Mouse (Mus musculus): ENCODE data around the gene Usp25. TPM values are rescaled to one million over a fixed set of nuclear protein-coding genes. Genes with fewer than 3 reads are reported as not detected.

Gene Usp25
- polyA plus RNA-seq, 1 experiment from 2014 or later = 34.1 TPM

GRCm38 (mm10) chr16:77140651-77141050, 127.1 kb downstream of the Usp25 start:
- TF ChIP-seq CTCF (IDR thresholded peaks at IDR 0.05) = no peak
- CTCF ChIA-PET = no interaction called here
- POLR2A ChIA-PET = interaction anchor here (1.1 kb wide), 1 partner anchor 177 kb away, joined by 4 read pairs; no protein-coding TSS in a partner anchor
- DNase-seq (ENCODE audit: low read depth, low spot score) (no peak), ATAC-seq (no peak)
- in situ Hi-C loops (cut with MboI; ENCODE audit: low pct_unique_long_range_greater_than_20kb) = loop anchor here (25.0 kb wide), 1 partner anchor 1197 kb away; no protein-coding TSS in a partner anchor
- peaks cover 6% of the 10 kb centered on the region for H3K27me3 ChIP-seq

GRCm38 (mm10) chr16:77146801-77147200, 133.3 kb downstream of the Usp25 start:
- DNase-seq (ENCODE audit: low read depth, low spot score) = no peak
- peaks cover 6% of the 10 kb centered on the region for H3K27me3 ChIP-seq
- ATAC-seq = no peak
- no peak for TF ChIP-seq CTCF (IDR thresholded peaks at IDR 0.05)
- ChIA-PET CTCF (no interaction called here), POLR2A (no interaction called here)
- in situ Hi-C loops (cut with MboI; ENCODE audit: low pct_unique_long_range_greater_than_20kb) = loop anchor here (25.0 kb wide), 1 partner anchor 1190 kb away; no protein-coding TSS in a partner anchor

- peaks cover 15% of the 10 kb centered on the region for H3K27me3 ChIP-seq
- no peak for DNase-seq (ENCODE audit: low read depth, low spot score)
- TF ChIP-seq CTCF (IDR thresholded peaks at IDR 0.05) = no peak
- ATAC-seq = no peak
- CTCF ChIA-PET = interaction anchor here (1.1 kb wide), 1 partner anchor 17 kb away, joined by 3 read pairs; no protein-coding TSS in a partner anchor
- in situ Hi-C loops (cut with MboI; ENCODE audit: low pct_unique_long_range_greater_than_20kb) = loop anchor here (25.0 kb wide), 1 partner anchor 287 kb away; no protein-coding TSS in a partner anchor
- POLR2A ChIA-PET = no interaction called here
Measured at GRCm38 (mm10) chr16:77150338-77150737, 136.8 kb downstream of the Usp25 start.

- no peak for TF ChIP-seq CTCF (IDR thresholded peaks at IDR 0.05)
- no peak for DNase-seq (ENCODE audit: low read depth, low spot score)
- CTCF ChIA-PET = interaction anchor here (1.1 kb wide), 1 partner anchor 16 kb away, joined by 3 read pairs; no protein-coding TSS in a partner anchor
- no peak for ATAC-seq
- POLR2A ChIA-PET = no interaction called here
- in situ Hi-C loops (cut with MboI; ENCODE audit: low pct_unique_long_range_greater_than_20kb) = loop anchor here (25.0 kb wide), 1 partner anchor 286 kb away; no protein-coding TSS in a partner anchor
- H3K27me3 ChIP-seq = peaks cover 15% of the 10 kb centered on the region
Measured at GRCm38 (mm10) chr16:77150884-77151283, 137.4 kb downstream of the Usp25 start.

- H3K27me3 ChIP-seq = peaks cover 15% of the 10 kb centered on the region
- no peak for TF ChIP-seq CTCF (IDR thresholded peaks at IDR 0.05)
- in situ Hi-C loops (cut with MboI; ENCODE audit: low pct_unique_long_range_greater_than_20kb) = loop anchor here (25.0 kb wide), 1 partner anchor 285 kb away; no protein-coding TSS in a partner anchor
- ChIA-PET POLR2A (no interaction called here), CTCF (interaction anchor here (1.2 kb wide), 1 partner anchor 10 kb away, joined by 3 read pairs; no protein-coding TSS in a partner anchor)
- no peak for ATAC-seq
- DNase-seq (ENCODE audit: low read depth, low spot score) = no peak
Measured at GRCm38 (mm10) chr16:77152288-77152687, 138.8 kb downstream of the Usp25 start.

- ChIA-PET POLR2A (no interaction called here), CTCF (interaction anchor here (0.7 to 3.0 kb wide), 2 partner anchors 9 to 14 kb away, joined by 3 to 12 read pairs; no protein-coding TSS in a partner anchor)
- no peak for TF ChIP-seq CTCF (IDR thresholded peaks at IDR 0.05)
- in situ Hi-C loops (cut with MboI; ENCODE audit: low pct_unique_long_range_greater_than_20kb) = loop anchor here (25.0 kb wide), 1 partner anchor 284 kb away; no protein-coding TSS in a partner anchor
- peaks cover 15% of the 10 kb centered on the region for H3K27me3 ChIP-seq
- DNase-seq (ENCODE audit: low read depth, low spot score) (no peak), ATAC-seq (no peak)
Measured at GRCm38 (mm10) chr16:77153216-77153715, 139.8 kb downstream of the Usp25 start.

- TF ChIP-seq CTCF (IDR thresholded peaks at IDR 0.05) = no peak
- in situ Hi-C loops (cut with MboI; ENCODE audit: low pct_unique_long_range_greater_than_20kb) = loop anchor here (25.0 kb wide), 1 partner anchor 283 kb away; no protein-coding TSS in a partner anchor
- POLR2A ChIA-PET = no interaction called here
- DNase-seq (ENCODE audit: low read depth, low spot score) (no peak), ATAC-seq (no peak)
- CTCF ChIA-PET = interaction anchor here (0.7 to 3.0 kb wide), 2 partner anchors 8 to 13 kb away, joined by 3 to 12 read pairs; no protein-coding TSS in a partner anchor
- H3K27me3 ChIP-seq = peaks cover 15% of the 10 kb centered on the region
Measured at GRCm38 (mm10) chr16:77153815-77154214, 140.3 kb downstream of the Usp25 start.

- H3K27me3 ChIP-seq = peaks cover 15% of the 10 kb centered on the region
- ATAC-seq (no peak), DNase-seq (ENCODE audit: low read depth, low spot score) (no peak)
- ChIA-PET POLR2A (interaction anchor here (0.7 kb wide), 1 partner anchor 1006 kb away, joined by 4 read pairs; no protein-coding TSS in a partner anchor), CTCF (interaction anchor here (1.1 to 3.0 kb wide), 2 partner anchors 9 to 12 kb away, joined by 4 to 12 read pairs; no protein-coding TSS in a partner anchor)
- in situ Hi-C loops (cut with MboI; ENCODE audit: low pct_unique_long_range_greater_than_20kb) = loop anchor here (25.0 kb wide), 1 partner anchor 282 kb away; no protein-coding TSS in a partner anchor
- TF ChIP-seq CTCF (IDR thresholded peaks at IDR 0.05) = no peak
Measured at GRCm38 (mm10) chr16:77154831-77155230, 141.3 kb downstream of the Usp25 start.

Measured in Patski (cell line).